Mouse (Mus musculus): Measurements from ENCODE around the gene Slco2a1. TPM values are rescaled to one million over a fixed set of nuclear protein-coding genes. Genes with fewer than 3 reads are reported as not detected.

Slco2a1 gene
- total and polyA plus RNA-seq, 3 experiments, result 0.14 TPM; not detected in 2

DNA sequence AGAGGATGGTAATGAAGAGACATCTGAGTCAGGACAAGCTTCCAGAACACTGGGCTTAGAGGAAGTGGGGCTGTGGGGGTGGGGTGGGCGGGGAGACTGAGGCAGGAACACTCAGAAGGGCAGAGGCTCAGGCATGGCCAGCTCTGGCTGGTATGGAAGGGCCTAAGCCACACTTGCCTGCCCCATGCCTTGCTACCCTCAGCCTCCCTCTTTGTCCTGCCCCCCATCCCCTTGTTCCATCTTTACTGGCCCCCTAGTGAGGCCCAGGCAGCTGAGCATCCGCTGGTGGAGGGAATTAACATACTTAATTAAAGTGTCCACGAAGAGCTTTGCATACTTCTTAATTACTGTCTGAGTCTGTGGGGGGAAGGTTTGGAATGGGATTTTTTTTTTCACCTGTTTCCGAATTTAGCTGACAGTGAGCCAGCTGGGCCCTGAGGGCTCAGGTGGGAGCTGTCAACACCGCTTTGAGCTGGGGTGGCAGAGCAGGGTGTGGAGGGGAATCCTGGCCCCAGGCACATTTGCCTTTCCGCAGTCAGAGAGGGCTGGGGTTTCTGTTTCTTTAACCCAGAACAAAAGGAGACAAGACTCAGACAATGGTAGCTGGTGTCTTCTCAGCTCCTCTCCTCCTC, 145.1 kb downstream of the Slco2a1 start:
- in situ Hi-C loops (cut with MboI; ENCODE audit: low pct_ligation_motif_present, low pct_unique_long_range_greater_than_20kb, low sequenced_read_pairs) (no loop called here), dilution Hi-C loops (cut with MboI; ENCODE audit: extremely low pct_ligation_motif_present, extremely low pct_unique_long_range_greater_than_20kb, low sequenced_read_pairs) (no loop called here)
- H3K9me3 ChIP-seq (replicated peaks; ENCODE audit: low read length), result peaks cover 2% of the 10 kb centered on the region
- DNase-seq (ENCODE audit: extremely low read depth), result no peak
- H3K36me3 ChIP-seq (replicated peaks in 1 of 2; ENCODE audit: control insufficient read depth in 1 of 2, insufficient read depth in 1 of 2, low read length in 1 of 2), result no peaks in the 10 kb centered on the region
- no peaks in the 10 kb centered on the region for H3K27me3 ChIP-seq (replicated peaks)
- no peaks in the 10 kb centered on the region for H3K79me2 ChIP-seq (replicated peaks; ENCODE audit: control insufficient read depth, extremely low read depth, insufficient read depth, poor library complexity, severe bottlenecking)
- H3K4me3 ChIP-seq (replicated peaks in 1 of 3; ENCODE audit: low read depth in 2 of 3, low read length in 2 of 3, poor library complexity in 1 of 3), result no peak overlapping the region
- peaks cover 21 to 38% of the 10 kb centered on the region in 2 experiments for H3K4me1 ChIP-seq (ENCODE audit: control insufficient read depth in 1 of 2, insufficient read depth in 2 of 2)
- H3K9ac ChIP-seq (ENCODE audit: insufficient read depth, low read depth), result no peak overlapping the region
- no peak overlapping the region for H3K4me2 ChIP-seq (ENCODE audit: insufficient read depth, low read depth, poor library complexity, severe bottlenecking)
- peak; percentile 65; the same call in 1 of the 2 replicates for TF ChIP-seq MEF2A (IDR thresholded peaks at IDR 0.05; ENCODE audit: borderline replicate concordance, low read depth, low read length)
- TF ChIP-seq TCF12 (IDR thresholded peaks at IDR 0.05; ENCODE audit: low read depth, low read length), result peak; percentile 29; the same call in 1 of the 2 replicates
- peak; percentile 40; the same call in 1 of the 2 replicates for TF ChIP-seq ZNF384 (IDR thresholded peaks at IDR 0.05; ENCODE audit: low read depth, low read length)
- TF ChIP-seq IRF4 (IDR thresholded peaks at IDR 0.05; ENCODE audit: low read depth, low read length), result peak; percentile 32; the same call in 1 of the 2 replicates
- TF ChIP-seq ETS1 (conservative IDR thresholded peaks at IDR 0.05; ENCODE audit: low read depth, low read length), result peak; percentile 51; the same call in 1 of the 2 replicates
- no peak for TF ChIP-seq CHD2 (IDR thresholded peaks at IDR 0.05; ENCODE audit: low read length)
- peak overlapping the region; percentile 0; the same call in 1 of the 2 replicates for H3K27ac ChIP-seq (ENCODE audit: insufficient read depth, low read depth)

DNA sequence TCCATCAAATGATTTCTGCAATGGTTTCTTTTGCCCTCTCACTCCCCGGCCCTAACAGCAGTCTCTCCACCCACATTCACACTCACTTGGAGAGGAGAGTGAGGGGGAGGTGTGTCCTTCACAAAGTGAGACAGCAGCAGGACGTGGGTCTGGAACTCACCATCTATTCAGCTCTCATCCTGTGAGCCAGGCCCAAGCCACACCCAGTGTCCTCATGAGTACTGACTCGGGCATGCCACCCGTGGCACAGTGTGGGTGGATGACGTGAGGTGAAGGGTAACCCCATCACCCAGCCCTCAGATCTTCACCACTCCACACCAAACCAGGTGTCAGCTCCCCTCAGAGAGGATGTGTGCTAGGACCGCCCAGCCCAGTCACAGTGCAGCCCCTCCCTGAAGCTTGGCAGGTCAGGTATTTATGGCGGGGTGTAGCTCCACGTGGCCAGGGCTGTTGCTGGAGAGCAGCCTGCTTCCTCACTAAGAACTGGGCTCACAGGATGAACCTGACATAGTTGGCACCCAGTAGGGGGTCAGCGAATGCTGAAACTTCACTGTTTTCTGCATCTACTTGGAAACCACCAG, 146.0 kb downstream of the Slco2a1 start:
- dilution Hi-C loops (cut with MboI; ENCODE audit: extremely low pct_ligation_motif_present, extremely low pct_unique_long_range_greater_than_20kb, low sequenced_read_pairs), result no loop called here
- no peak for DNase-seq (ENCODE audit: extremely low read depth)
- Histone ChIP-seq H3K79me2 (replicated peaks; ENCODE audit: control insufficient read depth, extremely low read depth, insufficient read depth, poor library complexity, severe bottlenecking) (no peaks in the 10 kb centered on the region), H3K27me3 (replicated peaks) (no peaks in the 10 kb centered on the region), H3K36me3 (replicated peaks in 1 of 2; ENCODE audit: control insufficient read depth in 1 of 2, insufficient read depth in 1 of 2, low read length in 1 of 2) (no peaks in the 10 kb centered on the region), H3K9ac (ENCODE audit: insufficient read depth, low read depth) (no peak overlapping the region), H3K4me3 (replicated peaks in 1 of 3; ENCODE audit: low read depth in 2 of 3, low read length in 2 of 3, poor library complexity in 1 of 3) (no peak overlapping the region), H3K9me3 (replicated peaks; ENCODE audit: low read length) (no peaks in the 10 kb centered on the region), H3K4me1 (ENCODE audit: control insufficient read depth in 1 of 2, insufficient read depth in 2 of 2) (peaks cover 28 to 47% of the 10 kb centered on the region in 2 experiments), H3K27ac (ENCODE audit: insufficient read depth, low read depth) (no peak overlapping the region; the same call in 1 of the 2 replicates), H3K4me2 (ENCODE audit: insufficient read depth, low read depth, poor library complexity, severe bottlenecking) (no peak overlapping the region)
- no peak for TF ChIP-seq PAX5 (IDR thresholded peaks at IDR 0.05; ENCODE audit: low read length)
- no peak for TF ChIP-seq USF2 (conservative IDR thresholded peaks at IDR 0.05; ENCODE audit: low read depth, low read length)
- no peak for TF ChIP-seq CHD1 (IDR thresholded peaks at IDR 0.05; ENCODE audit: low read depth, low read length)
- no peak for TF ChIP-seq ZKSCAN1 (IDR thresholded peaks at IDR 0.05; ENCODE audit: borderline replicate concordance, low read depth, low read length)
- TF ChIP-seq RCOR1 (conservative IDR thresholded peaks at IDR 0.05; ENCODE audit: low read depth, low read length), result no peak
- TF ChIP-seq TCF12 (IDR thresholded peaks at IDR 0.05; ENCODE audit: low read depth, low read length), result no peak
- no peak for TF ChIP-seq ETS1 (conservative IDR thresholded peaks at IDR 0.05; ENCODE audit: low read depth, low read length)
- TF ChIP-seq E2F4 (IDR thresholded peaks at IDR 0.05; ENCODE audit: insufficient replicate concordance, low read depth, low read length), result no peak
- TF ChIP-seq MEF2A (IDR thresholded peaks at IDR 0.05; ENCODE audit: borderline replicate concordance, low read depth, low read length), result no peak
- no peak for TF ChIP-seq UBTF (IDR thresholded peaks at IDR 0.05; ENCODE audit: low read depth, low read length)
- no peak for TF ChIP-seq ELF1 (IDR thresholded peaks at IDR 0.05; ENCODE audit: low read depth, low read length)
- no peak for TF ChIP-seq SIN3A (IDR thresholded peaks at IDR 0.05; ENCODE audit: low read length)
- TF ChIP-seq POLR2AphosphoS2 (IDR thresholded peaks at IDR 0.05; ENCODE audit: low read depth, low read length), result no peak
- no peak for TF ChIP-seq IRF4 (IDR thresholded peaks at IDR 0.05; ENCODE audit: low read depth, low read length)
- TF ChIP-seq JUND (conservative IDR thresholded peaks at IDR 0.05; ENCODE audit: low read depth, low read length), result no peak
- in situ Hi-C loops (cut with MboI; ENCODE audit: low pct_ligation_motif_present, low pct_unique_long_range_greater_than_20kb, low sequenced_read_pairs), result no loop called here

Measured in CH12.LX (cell line).